Mouse (Mus musculus) urinary bladder, postnatal 14 days (tissue): ENCODE measurements around the gene Vmp1.

Source experiments
- DNase-seq: peaks from one replicate; pipeline ENCODE4 v3.0.0; 2021; ENCODE audit warnings: low spot score

Vmp1 gene

DNA sequence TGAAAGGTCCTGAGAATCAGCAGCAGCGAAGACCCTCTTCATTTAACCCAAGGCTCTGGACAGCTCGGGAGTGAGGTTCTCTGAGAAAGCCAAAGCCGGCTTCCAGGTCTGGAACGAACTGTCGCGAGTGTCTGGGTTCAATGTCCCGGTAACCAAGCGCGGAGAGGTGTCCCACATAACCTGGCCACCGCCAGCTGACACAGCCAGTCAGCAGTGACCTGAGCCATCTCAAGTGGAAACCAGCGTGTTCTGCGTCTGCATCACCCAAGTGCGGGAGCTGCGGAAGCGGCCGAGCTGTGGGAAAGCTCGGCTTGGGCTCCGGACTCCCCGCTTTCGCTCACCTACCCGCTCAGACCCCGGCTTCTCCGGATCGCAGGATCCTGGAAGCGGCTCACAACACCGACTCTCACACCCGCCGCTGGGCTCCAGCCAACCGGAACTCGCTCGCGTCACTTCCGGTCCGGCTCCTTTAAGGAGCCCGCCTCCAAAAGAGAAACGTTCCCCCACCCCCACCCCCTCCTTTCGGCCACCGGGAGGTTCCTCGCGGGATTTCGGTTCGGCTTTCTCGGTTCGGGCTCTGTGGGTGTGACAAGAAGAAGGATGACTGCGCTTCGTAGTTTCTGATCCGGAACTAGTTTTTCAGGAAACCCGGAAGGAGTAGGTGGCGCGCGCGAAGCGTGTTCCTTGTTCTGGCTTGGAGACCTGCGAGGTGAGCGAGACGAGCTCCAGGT lies at the start of gene Vmp1, which contains the start of gene Ptrh2:
Gene Vmp1 (minus strand): TSS at position 442 of the 731 bp plus-strand sequence.
Gene Ptrh2 (plus strand): TSS at position 591 of the 731 bp plus-strand sequence.
- peak; percentile 92 for DNase-seq

DNA sequence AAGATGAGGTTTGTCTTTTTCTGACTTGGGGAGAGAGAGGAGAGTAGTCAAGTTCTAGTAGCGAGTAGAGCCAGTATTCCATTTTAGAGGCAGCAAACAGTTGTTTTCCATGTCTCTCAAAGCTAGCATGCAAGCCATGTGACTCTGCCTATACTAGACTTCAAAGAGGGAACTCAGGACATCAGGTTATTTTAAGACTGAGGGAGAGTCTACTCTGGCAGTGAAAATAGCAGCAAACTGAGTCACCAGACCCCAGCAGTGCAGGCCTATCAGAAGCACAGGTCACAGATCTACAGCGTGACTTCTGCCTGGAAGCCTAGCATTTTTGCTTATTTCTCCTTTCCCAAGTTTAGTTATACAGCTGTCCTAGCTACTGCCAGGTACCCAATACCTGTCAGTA lies 47.8 kb upstream of the Vmp1 start:
- DNase-seq, result no peak

DNA sequence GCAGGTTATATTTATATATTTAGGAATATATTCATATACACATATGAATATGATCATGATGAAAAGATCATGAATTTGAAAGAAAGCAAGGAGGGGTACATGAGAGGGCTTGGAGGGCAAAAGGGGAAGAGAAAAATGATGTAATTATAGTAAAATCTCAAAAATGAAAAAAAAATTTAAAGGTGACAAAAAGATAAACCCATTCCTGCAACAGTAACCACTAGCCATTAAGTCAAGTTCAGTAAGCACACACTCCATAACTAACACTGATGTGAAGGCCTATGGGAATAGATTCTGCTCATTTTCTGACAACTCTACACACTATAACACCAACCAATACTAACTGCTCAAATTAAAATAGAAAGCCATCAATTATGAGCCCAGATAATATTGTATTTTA lies 42.0 kb upstream of the Vmp1 start:
- no peak for DNase-seq

DNA sequence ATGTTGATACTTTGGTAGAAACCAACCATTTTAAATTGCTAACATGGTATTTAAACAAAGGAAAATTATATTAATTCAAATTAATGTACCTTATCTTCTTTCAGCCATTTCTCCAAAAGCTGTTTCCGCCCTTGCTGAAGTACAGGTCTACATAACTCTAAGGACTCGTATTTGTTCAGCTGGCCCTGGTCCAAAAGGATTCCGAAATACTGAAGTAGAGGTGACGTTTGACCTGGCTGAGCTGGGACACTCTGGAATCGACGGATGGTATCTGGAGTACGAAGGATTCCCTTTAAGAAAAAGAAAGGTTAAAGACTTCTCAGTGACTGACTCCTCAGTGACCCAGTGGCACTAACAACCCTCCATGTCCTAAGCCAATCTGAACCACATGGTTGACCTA lies 41.3 kb upstream of the Vmp1 start:
- DNase-seq, result no peak

DNA sequence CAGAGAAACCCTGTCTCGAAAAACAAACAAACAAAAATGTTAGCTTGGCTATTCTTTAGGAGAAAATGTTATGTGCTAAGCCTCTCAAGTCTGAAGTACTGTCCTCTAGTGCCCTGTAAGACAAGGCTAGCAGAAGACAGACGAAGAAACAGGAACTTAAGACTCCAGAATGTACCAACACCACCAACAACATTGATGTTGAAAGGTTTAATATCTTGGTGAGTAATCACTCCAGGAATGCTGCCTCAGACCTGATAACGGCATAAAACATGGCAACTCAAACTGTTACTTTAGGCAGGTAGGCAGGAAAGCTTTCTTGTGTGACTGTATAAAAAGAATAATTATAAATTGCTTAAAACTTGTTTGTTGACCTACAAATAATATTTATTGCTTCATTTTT lies 40.4 kb upstream of the Vmp1 start:
- no peak for DNase-seq

DNA sequence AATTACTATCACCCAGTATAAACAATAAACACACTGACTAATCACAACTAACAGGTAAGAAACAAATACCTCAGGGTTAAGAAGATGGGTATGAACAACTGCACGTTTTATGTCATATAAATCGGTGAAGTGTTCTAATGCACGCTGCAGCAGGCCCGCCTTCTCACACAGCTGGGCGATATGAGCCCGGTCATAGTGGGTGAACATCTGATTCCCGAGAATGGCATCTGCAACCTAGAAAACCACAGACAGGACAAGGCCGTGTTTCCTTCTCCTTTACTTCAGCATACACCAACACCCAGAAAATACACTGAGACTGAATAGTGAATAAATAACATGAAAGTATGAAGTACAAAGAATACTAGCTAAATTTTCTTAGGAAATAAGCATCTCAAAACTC lies 35.8 kb upstream of the Vmp1 start:
- no peak for DNase-seq

DNA sequence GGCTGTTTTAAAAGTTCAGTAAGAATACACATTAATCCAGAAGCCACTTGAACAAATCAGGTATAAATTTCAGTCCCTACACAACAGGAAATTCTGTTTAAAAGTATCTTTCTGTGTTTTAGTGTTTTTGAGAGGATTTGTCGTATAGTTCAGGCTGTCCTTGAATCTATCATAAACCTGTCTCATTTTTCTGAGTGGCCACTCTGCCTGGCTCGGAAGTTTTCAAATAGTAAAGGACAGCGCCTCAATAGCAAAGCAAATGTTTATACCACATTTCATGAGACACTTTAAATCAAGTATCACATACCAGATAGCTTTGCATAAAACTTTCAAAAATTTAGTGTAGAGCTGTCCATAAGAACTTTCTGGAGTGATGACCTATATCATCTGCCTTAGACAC lies 34.7 kb upstream of the Vmp1 start:
- no peak for DNase-seq

DNA sequence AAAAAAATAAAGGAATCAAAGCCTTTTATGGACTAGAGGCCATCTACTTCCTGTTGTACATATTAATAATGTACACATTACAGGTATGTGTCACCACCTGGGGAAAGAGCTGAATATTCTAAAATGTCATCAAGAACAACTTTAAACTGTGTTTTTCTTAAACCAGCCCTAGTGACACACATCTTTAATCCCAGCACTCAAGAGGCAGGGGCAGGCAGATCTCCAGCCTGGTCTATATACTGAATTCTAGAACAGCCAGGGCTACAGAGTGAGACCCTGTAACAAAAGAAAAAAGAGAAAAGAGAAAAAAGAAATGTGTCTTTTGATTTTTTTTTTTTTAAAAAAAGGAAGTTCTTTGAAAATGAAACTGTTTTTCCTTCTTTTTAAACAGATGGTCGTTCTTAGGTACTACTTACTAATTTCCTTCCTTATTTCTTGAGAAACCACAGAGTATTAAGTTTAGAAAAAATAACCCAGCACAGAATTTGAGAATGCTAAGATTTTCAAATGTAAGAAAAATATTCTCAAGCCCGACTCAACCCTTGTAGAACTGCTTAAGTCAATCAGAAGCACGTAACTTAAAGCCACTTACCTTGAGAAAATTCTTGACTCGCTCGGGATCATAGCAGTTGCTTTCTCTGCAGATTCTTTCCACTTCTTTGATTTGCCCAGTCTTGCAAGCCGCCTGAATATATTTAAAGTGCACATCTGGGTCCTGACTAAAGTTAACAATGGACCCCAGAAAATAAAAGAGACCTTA lies 33.9 kb upstream of the Vmp1 start:
- DNase-seq, result no peak

DNA sequence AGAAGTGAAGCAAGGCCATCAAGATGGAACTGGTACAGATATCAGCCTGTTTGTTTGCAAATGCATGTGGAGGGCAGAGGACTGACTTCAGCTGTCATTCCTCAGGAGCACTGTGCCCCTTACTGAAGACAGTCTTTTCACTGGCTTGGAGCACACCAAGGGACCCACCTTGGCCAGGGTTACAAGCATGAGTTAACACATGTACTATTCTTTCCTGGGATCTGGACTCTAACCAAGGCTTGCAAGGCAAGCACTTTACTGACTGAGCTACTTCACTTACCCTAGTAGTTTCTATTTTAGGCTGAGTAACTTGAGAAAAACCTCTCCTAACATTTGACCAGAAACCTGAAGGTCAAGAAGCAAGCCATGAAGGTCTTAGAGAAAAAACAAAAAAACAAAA lies 31.0 kb upstream of the Vmp1 start:
- DNase-seq, result no peak

DNA sequence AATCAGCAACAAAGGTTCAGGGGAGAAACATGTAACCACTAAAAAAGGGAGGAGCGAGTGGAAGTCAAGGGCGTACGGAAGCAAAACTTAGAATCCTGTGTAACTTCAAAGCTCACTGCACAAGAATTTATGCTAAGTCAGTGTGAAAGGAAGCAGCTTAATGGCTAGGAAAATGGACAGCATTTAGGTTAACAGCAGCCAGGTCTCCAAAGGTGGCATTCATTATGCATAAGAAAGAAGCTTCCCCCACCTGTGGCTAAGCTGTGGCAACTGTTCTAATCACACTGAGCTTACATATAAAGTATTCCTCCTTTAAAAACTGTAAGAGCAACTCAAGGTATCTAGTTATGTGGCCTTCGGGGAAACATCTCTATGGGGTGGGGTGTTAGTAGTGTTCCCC lies 17.5 kb upstream of the Vmp1 start:
- DNase-seq, result no peak

DNA sequence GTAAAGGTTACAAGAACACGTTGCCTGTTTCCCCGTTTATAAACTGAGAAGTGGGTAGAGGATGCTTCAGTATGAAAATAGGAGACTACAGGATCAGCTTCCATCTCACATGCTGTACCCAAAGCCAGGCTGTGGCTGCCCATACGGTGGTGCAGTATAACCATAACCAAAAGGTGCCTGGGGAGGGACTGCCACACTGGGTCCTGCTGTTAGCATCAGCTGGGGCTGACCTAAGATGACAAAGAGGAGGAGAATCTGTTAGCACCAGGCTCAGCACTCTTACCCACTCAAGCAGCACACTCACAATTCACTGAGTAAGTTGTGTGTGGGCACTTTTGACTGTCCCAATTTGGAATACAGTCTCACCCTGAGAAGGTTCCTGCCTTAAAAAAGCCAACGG lies 11.8 kb upstream of the Vmp1 start:
- DNase-seq, result no peak

DNA sequence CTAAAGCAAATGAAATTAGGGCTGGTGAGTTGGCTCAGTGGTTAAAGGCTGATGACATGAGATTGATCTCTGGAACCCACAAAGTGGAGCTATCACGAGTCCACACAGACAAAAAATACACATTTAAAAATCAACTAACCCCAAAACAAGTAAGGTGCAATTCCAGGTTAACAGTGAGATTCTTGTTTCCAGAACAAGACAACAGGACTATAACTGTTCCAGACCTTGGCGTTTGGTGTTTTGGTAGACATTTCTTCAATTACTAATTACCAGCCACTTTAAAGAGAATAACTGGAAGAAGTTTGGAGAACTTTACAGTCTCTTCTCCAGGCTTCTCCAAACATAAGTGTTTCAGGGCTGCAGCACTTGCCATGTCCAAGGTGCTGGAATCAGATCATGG lies 8.9 kb upstream of the Vmp1 start:
- no peak for DNase-seq

DNA sequence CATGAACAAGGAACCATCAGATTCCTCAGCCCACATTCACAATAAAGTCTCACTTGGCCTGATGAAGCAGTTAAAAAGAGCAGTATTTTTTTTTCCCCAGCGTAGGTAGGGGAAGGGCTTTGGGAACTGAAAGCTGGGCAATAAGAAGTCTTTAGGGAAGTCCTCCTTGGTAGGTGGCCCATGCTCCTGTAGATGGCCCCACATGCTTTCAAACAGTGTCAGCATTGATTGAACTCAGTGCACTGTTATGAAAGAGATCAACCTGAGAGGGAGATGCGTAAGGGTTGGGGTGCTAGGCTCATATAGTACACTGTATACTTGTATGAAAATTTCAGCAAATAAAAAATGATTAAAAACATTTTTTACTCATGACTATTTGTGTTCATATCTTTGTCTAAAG lies 8.3 kb upstream of the Vmp1 start:
- no peak for DNase-seq

DNA sequence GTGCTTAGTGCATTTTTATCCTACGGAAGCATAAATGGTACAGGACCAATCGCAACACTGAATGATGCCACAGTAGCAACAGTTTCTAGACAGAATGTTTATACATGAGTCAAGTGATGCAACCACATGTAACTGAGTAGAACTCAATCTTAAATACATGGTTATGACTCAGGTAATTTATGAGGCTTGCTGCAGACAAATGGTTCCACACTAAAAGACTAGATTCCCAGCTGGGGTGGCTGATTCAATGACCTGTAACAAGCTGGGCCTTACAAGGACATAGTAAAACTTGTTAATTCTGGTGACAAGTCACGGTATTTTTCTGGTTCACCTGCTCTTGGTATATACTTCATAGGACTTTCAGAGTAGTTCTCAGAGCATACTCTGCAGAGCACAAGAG lies 7.8 kb upstream of the Vmp1 start:
- DNase-seq, result no peak

DNA sequence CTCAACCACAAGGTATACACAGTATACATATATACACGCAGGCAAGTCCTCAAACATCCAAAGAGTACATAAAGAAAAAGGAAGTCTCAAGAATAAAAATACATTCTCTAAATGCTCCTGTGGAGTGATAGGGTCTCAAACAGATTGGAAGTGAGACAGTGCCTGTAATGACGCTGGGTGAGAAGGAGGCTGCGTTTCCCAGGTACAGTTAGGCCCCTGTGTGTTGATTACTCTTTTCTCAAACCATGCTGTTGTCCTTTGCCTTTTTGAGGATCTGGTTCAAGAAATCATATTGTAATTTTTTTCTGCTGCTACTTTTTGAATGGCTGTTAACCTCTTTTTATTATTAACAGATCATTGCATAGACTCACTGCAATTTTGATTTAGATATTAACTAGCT lies 6.7 kb upstream of the Vmp1 start:
- DNase-seq, result no peak

DNA sequence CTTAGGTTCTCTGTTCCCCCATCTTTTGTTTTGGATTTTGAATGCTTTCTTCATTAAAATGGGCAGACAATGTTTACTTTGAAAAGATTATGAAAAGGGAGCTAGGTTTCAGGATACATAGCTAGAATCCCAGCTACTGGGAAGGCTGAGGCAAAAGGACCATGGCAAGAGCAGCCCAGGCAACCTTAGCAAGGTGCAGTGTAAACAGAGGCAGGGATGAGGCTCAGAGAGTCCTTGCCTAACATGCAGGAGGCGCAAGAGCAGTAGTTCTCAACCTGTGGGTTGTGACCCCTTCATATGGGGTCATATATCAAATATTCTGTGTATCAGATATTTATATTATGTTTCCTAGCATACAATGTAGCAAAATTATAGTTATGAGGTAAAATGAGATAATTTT lies 1.7 kb upstream of the Vmp1 start:
- no peak for DNase-seq

DNA sequence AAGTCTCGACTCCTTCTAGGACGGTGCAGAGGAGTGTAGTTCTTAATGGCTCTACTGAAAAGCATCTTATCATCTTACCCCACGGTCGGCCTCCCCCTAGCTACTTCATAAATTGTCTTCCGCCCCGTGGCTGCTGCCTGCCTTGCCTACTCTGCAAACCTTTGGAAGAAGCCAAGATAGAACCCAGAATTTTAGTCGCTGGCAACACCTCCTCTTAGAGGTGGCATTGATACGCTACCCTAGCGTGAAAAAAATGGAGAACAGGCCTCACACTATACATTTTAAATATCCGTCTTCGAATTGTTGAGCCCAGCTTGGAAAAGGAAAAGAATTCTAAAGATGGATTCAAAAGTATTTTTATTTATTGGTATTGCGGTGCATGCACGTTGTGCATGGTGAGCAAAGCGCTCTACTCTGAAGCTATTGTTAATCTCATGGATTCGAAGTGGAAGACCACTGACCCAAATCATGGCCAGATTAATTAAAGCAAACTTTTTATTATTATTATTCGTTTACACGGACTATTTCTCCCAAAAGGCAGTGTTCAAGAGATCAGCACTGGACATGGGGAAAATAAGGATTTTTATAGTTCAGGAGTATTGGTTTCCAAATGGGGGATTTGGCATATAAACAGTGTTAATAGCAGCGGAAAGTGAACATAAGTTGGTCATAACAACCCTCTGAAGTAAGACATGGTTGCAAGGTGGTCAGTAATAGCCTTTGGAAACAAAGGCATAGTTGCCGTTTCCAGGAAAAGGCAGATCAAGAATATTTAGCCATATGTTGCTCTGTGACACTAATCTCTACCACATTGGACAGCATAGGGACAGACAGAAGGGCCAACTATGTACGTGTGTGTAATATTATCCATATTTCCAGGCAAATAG lies 733 bp upstream of the Vmp1 start:
- no peak for DNase-seq

DNA sequence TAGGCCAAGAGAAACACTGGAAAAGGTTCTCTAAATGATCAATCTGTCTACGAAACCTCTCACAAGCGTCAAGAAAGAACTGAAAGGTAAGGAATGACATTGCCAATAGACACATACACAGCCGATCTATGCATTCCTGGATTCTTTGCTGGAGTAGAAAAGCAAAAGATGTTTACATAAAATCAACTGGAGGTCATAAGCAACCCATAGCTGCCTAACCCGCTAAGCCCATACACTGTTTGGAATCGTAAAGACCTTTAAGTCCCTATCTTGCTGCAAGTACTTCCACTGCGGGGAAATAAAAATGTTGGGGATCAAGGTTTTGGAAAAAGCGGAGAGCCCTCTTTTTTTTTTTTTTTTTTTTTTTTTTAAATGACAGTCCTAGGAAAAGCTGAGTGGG lies 775 bp downstream of the Vmp1 start:
- no peak for DNase-seq

DNA sequence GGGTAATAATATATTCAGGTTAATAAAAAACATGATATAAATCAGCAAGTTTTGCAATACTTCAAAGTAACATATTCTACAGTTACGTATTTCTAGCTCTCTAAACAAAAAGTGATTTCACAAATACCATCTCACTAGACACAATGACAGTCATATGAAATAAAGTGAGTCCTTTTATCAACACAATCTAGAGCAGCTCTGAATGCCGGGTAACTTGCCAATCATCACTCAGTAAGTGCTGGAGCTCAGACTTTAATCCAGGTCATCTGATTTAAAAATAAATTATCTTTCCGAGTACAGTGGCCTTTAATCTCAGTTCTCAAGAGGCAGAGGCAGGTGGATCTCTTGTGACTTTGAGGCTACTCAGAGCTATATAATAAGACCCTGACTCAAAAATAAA lies 2.2 kb downstream of the Vmp1 start:
- DNase-seq, result no peak

DNA sequence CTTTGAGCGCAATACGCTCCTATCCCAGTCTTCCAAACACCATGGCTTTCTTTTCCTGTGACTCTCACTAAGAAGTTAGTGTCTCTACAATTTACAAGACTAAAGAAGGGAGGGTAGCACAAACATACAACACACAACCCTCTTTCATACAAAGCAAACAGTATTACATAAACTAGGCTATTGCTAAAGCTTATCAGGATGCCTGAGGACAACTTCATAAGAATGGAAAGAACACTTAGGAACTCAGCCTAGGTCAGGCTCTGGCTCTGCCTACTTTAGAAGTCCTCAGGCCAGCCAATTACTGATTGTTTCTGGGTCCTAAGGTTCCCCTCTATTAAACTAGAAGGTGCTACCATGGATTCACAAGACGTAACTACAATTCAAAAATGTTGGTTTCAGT lies 2.9 kb downstream of the Vmp1 start:
- no peak for DNase-seq

DNA sequence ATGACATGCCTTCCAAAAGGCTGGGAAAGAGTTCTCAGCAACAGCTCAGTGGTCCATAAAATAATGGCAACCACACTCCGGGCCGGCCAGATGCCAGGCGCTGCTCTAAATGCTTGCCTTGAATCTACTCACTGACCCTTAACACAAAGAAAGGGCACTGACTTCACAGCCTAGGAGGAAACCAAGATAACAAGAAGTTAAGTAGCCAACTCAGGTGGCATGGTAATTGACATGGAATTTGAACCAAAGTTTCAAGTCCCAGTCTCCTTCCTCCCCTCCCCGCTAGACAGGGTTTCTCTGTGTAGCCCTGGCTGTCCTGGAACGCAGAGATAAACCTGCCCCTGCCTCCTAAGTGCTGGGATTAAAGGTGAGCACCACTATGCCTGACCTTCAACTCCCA lies 4.7 kb downstream of the Vmp1 start:
- no peak for DNase-seq

DNA sequence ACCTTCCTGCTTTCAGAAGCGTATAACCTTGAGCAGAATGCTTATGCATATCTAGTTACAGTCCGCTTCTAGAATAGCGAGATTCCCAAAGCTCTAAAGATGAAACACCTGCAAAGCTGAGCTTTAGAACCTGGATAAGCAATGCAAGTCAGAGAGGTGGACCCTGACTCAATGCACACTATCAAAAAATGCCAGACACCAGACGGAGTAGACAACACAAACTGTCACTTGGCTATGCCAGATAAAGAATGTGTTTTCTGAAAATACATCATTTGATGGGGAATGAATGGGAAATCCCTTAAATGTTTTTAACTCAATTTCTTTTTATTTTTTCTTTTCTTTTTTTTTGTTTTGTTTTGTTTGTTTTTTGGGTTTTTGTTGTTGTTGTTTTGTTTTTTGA lies 8.1 kb downstream of the Vmp1 start:
- DNase-seq, result no peak

DNA sequence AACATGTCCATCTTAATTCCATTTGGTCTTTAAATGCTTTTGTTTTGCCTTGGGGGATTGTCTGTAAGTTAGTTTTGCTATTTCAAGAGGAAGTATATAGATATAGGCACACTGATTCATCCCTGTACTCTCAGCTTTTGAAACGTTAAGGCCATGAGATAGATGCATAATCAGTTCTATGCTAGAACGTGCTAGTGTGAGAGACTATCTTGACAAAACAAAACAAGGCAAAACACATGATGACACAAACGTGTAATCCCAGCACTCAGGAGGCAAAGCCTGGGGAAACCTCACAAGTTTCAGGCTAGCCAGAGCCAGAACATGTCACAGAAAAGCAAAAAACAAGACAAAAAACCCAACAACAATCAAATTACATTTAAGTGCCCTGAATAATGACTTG lies 10.9 kb downstream of the Vmp1 start:
- DNase-seq, result no peak
